Mouse (Mus musculus): ENCODE measurements around the gene 4833439L19Rik. TPM values are rescaled to one million over a fixed set of nuclear protein-coding genes. Genes with fewer than 3 reads are reported as not detected.

Gene 4833439L19Rik
- polyA plus RNA-seq, 1 experiment from 2014 or later: 119 TPM

DNA sequence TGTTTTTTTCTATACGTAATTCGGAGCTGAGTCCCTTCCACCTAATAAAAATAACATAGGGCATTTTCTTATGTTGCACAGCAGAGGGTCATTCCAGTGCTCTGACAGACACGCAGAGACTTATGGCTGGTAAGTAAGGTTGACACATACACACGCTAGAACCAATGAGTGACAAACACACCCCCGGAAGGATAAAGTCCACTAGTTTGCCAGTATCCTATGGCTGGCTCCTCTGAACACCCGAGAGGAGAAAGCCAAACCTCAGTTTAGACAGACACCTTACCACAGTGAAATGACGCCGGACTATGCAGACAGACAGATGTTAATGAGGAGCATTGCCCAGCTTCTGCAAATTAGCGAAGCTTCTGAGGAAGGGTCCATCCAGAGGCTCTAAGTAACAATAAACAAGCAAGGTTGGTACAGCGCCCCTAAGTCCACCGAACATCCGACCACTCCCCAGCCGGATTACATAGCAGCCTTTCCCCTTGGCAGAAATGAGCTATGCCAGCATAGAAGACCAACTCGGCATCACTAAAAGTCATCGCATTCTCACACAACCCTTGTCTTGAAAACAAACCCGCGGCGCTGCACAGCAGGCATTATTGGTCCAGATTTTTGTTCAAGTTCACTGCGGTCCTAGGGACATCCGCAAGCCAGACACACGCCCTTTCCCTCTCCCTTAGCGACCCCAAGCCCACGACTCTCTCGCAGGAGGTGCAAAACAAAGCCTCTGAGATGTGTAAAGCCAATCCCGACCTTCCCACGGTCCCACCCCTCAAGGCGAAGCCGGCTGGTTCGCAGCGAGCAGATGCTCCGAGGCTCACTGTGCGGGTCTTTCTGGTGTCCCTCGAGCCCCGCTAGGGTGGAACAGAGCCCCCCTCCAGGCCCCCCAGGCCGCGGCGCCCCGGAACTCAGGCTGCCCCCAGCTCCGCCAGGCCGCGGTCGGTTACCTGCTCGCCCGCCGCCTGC is 719 bp downstream of the 4833439L19Rik start:
- H3K27ac ChIP-seq (ENCODE audit: poor library complexity, severe bottlenecking): peak overlapping the region; percentile 44; the same call in 1 of the 2 replicates
- H3K27me3 ChIP-seq (replicated peaks): no peaks in the 10 kb centered on the region
- 14% methylated on average over 44 of the region's 45 CpGs for WGBS
- peak overlapping the region; percentile 99 for H3K9ac ChIP-seq
- ATAC-seq (ENCODE audit: insufficient number of reproducible peaks, low FRiP score): no peak; the same call in 1 of the 2 replicates
- peaks cover 13% of the 10 kb centered on the region for H3K4me1 ChIP-seq (replicated peaks)
- H3K4me2 ChIP-seq: peak overlapping the region; percentile 86
- peaks cover 28% of the 10 kb centered on the region for H3K36me3 ChIP-seq
- peak overlapping the region; percentile 100 for H3K4me3 ChIP-seq
- H3K9me3 ChIP-seq (replicated peaks): no peaks in the 10 kb centered on the region

DNA sequence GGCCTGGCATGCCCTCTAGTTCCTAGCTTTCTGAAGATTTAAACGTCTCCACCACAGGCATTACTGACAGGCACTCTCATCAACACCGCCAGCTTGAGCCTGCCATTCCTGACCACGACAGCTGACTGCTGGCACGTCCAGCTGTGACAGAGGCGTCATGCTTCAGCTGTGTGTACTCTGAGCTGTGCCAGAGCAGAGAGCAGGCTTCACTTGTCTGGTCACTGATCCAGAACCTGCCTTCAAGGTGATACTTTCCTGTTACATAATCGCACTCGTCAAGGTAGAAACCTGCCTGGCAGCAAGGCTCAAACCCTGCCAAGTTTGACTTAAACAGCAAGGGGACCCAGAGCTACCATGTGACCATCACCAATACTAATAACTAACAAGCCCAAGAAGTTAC is 2.7 kb downstream of the 4833439L19Rik start:
- H3K27me3 ChIP-seq (replicated peaks): no peaks in the 10 kb centered on the region
- no peak overlapping the region for H3K4me3 ChIP-seq
- no peaks in the 10 kb centered on the region for H3K9me3 ChIP-seq (replicated peaks)
- 80% methylated on average over 7 of the region's 7 CpGs for WGBS
- peaks cover 13% of the 10 kb centered on the region for H3K4me1 ChIP-seq (replicated peaks)
- H3K9ac ChIP-seq: no peak overlapping the region
- no peak for ATAC-seq (ENCODE audit: insufficient number of reproducible peaks, low FRiP score)
- peaks cover 47% of the 10 kb centered on the region for H3K36me3 ChIP-seq
- no peak overlapping the region for H3K27ac ChIP-seq (ENCODE audit: poor library complexity, severe bottlenecking)
- no peak overlapping the region for H3K4me2 ChIP-seq

DNA sequence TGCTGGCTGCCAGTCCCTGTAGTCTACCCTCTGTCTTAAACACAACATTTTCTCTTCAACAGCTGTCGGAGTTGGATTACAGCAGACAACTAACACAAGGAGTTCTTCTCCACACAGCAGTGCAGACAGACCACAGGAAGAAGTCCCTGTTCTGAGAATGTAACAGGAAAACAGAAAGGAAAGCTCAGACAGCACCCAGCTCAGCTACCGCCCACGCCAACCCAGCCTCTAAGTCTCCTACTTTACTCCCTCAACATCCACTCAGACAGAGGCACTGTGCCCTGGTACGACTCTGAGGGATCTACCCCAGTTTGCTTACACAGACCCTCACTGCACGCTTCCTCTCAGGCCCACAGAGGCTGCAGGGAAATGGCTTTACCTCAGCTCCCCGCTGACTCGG is 4.6 kb downstream of the 4833439L19Rik start:
- H3K4me1 ChIP-seq (replicated peaks): peaks cover 10% of the 10 kb centered on the region
- no peak for ATAC-seq (ENCODE audit: insufficient number of reproducible peaks, low FRiP score)
- no peak overlapping the region for H3K4me3 ChIP-seq
- no peak overlapping the region for H3K9ac ChIP-seq
- no peak overlapping the region for H3K27ac ChIP-seq (ENCODE audit: poor library complexity, severe bottlenecking)
- peaks cover 66% of the 10 kb centered on the region for H3K36me3 ChIP-seq
- WGBS: 92% methylated on average over 7 of the region's 7 CpGs
- no peak overlapping the region for H3K4me2 ChIP-seq
- H3K27me3 ChIP-seq (replicated peaks): no peaks in the 10 kb centered on the region
- no peaks in the 10 kb centered on the region for H3K9me3 ChIP-seq (replicated peaks)

- Histone ChIP-seq H3K9ac (no peak overlapping the region), H3K27me3 (replicated peaks) (no peaks in the 10 kb centered on the region), H3K4me2 (no peak overlapping the region), H3K36me3 (peaks cover 73% of the 10 kb centered on the region), H3K4me1 (replicated peaks) (peaks cover 9% of the 10 kb centered on the region), H3K4me3 (no peak overlapping the region), H3K9me3 (replicated peaks) (no peaks in the 10 kb centered on the region), H3K27ac (ENCODE audit: poor library complexity, severe bottlenecking) (no peak overlapping the region)
- ATAC-seq (ENCODE audit: insufficient number of reproducible peaks, low FRiP score): no peak
- 94% methylated on average over 2 of the region's 2 CpGs for WGBS
Measured at GRCm38 (mm10) chr13:54559656-54560055, 5.6 kb downstream of the 4833439L19Rik start.

DNA sequence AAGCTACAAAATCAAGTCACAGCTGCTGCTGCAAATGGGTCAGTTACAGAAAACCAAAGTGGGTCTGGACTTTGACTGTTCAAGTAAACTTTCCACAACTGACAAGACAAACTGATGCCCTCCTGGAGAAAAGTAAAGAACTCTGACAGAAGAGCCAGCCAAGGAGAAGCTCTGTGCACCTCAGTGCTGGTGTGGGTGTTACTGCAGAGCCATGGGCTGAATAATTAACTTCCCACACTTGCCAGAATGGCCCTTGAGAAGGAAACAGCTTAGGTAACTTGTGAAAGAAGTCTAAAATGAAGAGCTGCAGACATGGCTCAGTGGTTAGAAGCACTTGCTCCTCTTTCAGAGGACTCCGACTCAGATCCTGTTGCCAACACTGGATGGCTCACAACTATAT is 7.6 kb downstream of the 4833439L19Rik start:
- no peak overlapping the region for H3K9ac ChIP-seq
- 86% methylated on average over 1 of the region's 1 CpGs for WGBS
- no peaks in the 10 kb centered on the region for H3K4me1 ChIP-seq (replicated peaks)
- H3K4me3 ChIP-seq: no peak overlapping the region
- ATAC-seq (ENCODE audit: insufficient number of reproducible peaks, low FRiP score): no peak
- H3K9me3 ChIP-seq (replicated peaks): no peaks in the 10 kb centered on the region
- no peaks in the 10 kb centered on the region for H3K27me3 ChIP-seq (replicated peaks)
- no peak overlapping the region for H3K27ac ChIP-seq (ENCODE audit: poor library complexity, severe bottlenecking)
- H3K4me2 ChIP-seq: no peak overlapping the region
- peaks cover 87% of the 10 kb centered on the region for H3K36me3 ChIP-seq

- no peak for ATAC-seq (ENCODE audit: insufficient number of reproducible peaks, low FRiP score)
- 91% methylated on average over 3 of the region's 3 CpGs for WGBS
- Histone ChIP-seq H3K4me1 (replicated peaks) (no peaks in the 10 kb centered on the region), H3K9me3 (replicated peaks) (no peaks in the 10 kb centered on the region), H3K27ac (ENCODE audit: poor library complexity, severe bottlenecking) (no peak overlapping the region), H3K4me3 (no peak overlapping the region), H3K36me3 (peaks cover 93% of the 10 kb centered on the region), H3K4me2 (no peak overlapping the region), H3K9ac (no peak overlapping the region), H3K27me3 (replicated peaks) (no peaks in the 10 kb centered on the region)
Measured at GRCm38 (mm10) chr13:54556796-54557195, 8.4 kb downstream of the 4833439L19Rik start.

DNA sequence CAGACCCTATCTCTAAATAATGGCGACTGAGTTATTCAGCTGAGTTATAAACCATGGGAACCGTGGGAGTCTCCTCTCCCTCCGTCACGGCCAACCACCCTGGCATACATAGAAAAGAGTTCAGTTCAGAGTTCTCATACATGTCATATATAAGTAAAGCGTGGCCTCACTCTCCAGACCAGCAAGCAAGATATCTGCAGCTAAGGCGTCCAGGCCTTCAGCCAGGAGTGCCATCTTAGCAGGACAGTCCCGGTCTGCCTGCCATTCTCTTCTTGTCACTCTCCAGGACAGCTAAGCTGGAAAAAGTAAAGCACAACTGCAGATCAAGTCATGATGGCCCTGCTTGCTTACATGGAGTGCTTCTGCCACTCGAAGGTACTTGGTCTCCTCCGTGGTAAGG is 9.1 kb downstream of the 4833439L19Rik start:
- H3K4me1 ChIP-seq (replicated peaks): no peaks in the 10 kb centered on the region
- no peaks in the 10 kb centered on the region for H3K9me3 ChIP-seq (replicated peaks)
- 91% methylated on average over 9 of the region's 9 CpGs for WGBS
- no peak overlapping the region for H3K9ac ChIP-seq
- H3K27ac ChIP-seq (ENCODE audit: poor library complexity, severe bottlenecking): no peak overlapping the region
- no peak for ATAC-seq (ENCODE audit: insufficient number of reproducible peaks, low FRiP score)
- H3K4me2 ChIP-seq: no peak overlapping the region
- no peak overlapping the region for H3K4me3 ChIP-seq
- H3K27me3 ChIP-seq (replicated peaks): no peaks in the 10 kb centered on the region
- H3K36me3 ChIP-seq: peaks cover 93% of the 10 kb centered on the region

DNA sequence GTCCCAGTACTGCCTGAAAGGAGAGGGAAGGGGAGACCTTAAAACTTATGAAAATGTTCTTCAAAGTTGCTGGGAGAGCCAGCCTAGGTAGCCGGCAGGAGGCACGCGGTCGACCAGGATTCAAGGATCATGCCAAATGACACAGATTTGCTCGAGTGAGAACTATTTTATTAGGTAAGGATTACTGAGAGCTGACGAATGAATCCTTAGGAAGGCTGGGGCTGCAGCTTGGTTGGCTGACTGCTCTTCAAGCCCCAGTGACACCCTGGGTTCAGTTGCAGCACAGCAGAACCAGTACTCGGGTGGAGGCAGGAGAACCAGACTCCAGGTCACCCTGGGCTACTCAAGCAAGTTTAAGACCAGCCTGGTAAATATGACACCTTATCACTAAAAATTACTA is 17.2 kb downstream of the 4833439L19Rik start:
- WGBS: 83% methylated on average over 7 of the region's 7 CpGs
- H3K36me3 ChIP-seq: peaks cover 61% of the 10 kb centered on the region
- no peak overlapping the region for H3K9ac ChIP-seq

GRCm38 (mm10) chr13:54532134-54532533 is 33.1 kb downstream of the 4833439L19Rik start:
- Histone ChIP-seq H3K4me1 (replicated peaks) (no peaks in the 10 kb centered on the region), H3K9ac (no peak overlapping the region), H3K4me3 (no peak overlapping the region), H3K27me3 (replicated peaks) (no peaks in the 10 kb centered on the region), H3K36me3 (peaks cover 43% of the 10 kb centered on the region), H3K4me2 (no peak overlapping the region), H3K27ac (ENCODE audit: poor library complexity, severe bottlenecking) (no peak overlapping the region), H3K9me3 (replicated peaks) (no peaks in the 10 kb centered on the region)
- ATAC-seq (ENCODE audit: insufficient number of reproducible peaks, low FRiP score): no peak

More for the DNA sequence above, 17.2 kb downstream of the 4833439L19Rik start:
- H3K4me2 ChIP-seq: no peak overlapping the region
- no peaks in the 10 kb centered on the region for H3K4me1 ChIP-seq (replicated peaks)
- ATAC-seq (ENCODE audit: insufficient number of reproducible peaks, low FRiP score): no peak
- no peak overlapping the region for H3K4me3 ChIP-seq
- H3K27me3 ChIP-seq (replicated peaks): no peaks in the 10 kb centered on the region
- no peaks in the 10 kb centered on the region for H3K9me3 ChIP-seq (replicated peaks)
- H3K27ac ChIP-seq (ENCODE audit: poor library complexity, severe bottlenecking): no peak overlapping the region

GRCm38 (mm10) chr13:54527140-54527539 is 38.1 kb downstream of the 4833439L19Rik start:
- no peaks in the 10 kb centered on the region for H3K27me3 ChIP-seq (replicated peaks)
- H3K9ac ChIP-seq: no peak overlapping the region
- no peaks in the 10 kb centered on the region for H3K9me3 ChIP-seq (replicated peaks)
- no peak overlapping the region for H3K27ac ChIP-seq (ENCODE audit: poor library complexity, severe bottlenecking)
- no peak overlapping the region for H3K4me2 ChIP-seq
- 86% methylated on average over 6 of the region's 6 CpGs for WGBS
- no peaks in the 10 kb centered on the region for H3K4me1 ChIP-seq (replicated peaks)
- ATAC-seq (ENCODE audit: insufficient number of reproducible peaks, low FRiP score): no peak
- H3K4me3 ChIP-seq: no peak overlapping the region
- peaks cover 54% of the 10 kb centered on the region for H3K36me3 ChIP-seq

DNA sequence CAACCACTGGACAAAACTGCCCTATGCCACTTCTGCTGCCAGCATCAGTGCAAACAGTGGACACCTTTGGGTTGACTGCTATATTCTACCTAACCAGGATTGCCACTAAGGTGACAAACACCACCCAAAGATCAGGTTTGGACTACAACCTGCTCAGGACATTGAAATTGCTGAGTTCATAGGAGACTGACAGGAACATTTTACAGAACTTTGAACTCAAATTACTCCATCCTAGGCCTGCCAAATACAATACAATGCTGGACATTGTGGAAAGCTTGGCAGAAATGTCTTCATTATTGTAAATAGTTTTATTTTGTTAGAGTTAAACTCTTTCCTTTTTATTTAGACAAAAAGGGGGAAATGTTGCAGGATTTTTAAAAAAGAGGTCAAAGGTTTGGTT is 44.1 kb downstream of the 4833439L19Rik start:
- no peak overlapping the region for H3K9ac ChIP-seq
- H3K36me3 ChIP-seq: peaks cover 24% of the 10 kb centered on the region
- no peak for ATAC-seq (ENCODE audit: insufficient number of reproducible peaks, low FRiP score)
- no peaks in the 10 kb centered on the region for H3K4me1 ChIP-seq (replicated peaks)
- H3K4me2 ChIP-seq: no peak overlapping the region
- H3K4me3 ChIP-seq: no peak overlapping the region
- H3K27me3 ChIP-seq (replicated peaks): no peaks in the 10 kb centered on the region
- no peak overlapping the region for H3K27ac ChIP-seq (ENCODE audit: poor library complexity, severe bottlenecking)
- no peaks in the 10 kb centered on the region for H3K9me3 ChIP-seq (replicated peaks)

Measured in heart, embryonic 12.5 days (tissue).